Mouse (Mus musculus) small intestine, adult 2 months (tissue): Measurements from ENCODE around the gene Olfr1423. TPM values are rescaled to one million over a fixed set of nuclear protein-coding genes. Genes with fewer than 3 reads are reported as not detected.
"Not testable (repeated sequence)": the region's sequence is repeated elsewhere in the genome, so short reads cannot be mapped to it uniquely, and the experiment has no call there.

Experiments used
- H3K27ac ChIP-seq: fragments of 200-500 bp; 2 replicates; pipeline ENCODE4 v1.5.1; 2012; ENCODE audit warnings: low read depth, low read length, control low read depth, inconsistent platforms; ENCODE audit not compliant: insufficient read depth
- H3K27me3 ChIP-seq: fragments of 200-500 bp; 2 replicates; pipeline ENCODE4 v1.6.1; 2012; ENCODE audit warnings: mild to moderate bottlenecking, moderate library complexity, low read length, inconsistent platforms; ENCODE audit not compliant: control insufficient read depth, insufficient read depth
- H3K36me3 ChIP-seq: fragments of 200-500 bp; 2 replicates; pipeline ENCODE4 v1.6.1; 2012; ENCODE audit warnings: mild to moderate bottlenecking, low read length, control low read depth, inconsistent platforms; ENCODE audit not compliant: control insufficient read depth, insufficient read depth
- H3K4me1 ChIP-seq: fragments of 200-500 bp; 2 replicates; pipeline ENCODE4 v1.6.1; 2012; ENCODE audit warnings: low read length, inconsistent platforms, mixed read lengths; ENCODE audit not compliant: control insufficient read depth, insufficient read depth, insufficient read length
- H3K4me3 ChIP-seq: fragments of 200-500 bp; 2 replicates; pipeline ENCODE4 v1.5.1; 2012; ENCODE audit warnings: low read depth, mild to moderate bottlenecking, control low read depth, inconsistent platforms, low read length, moderate library complexity
- CTCF ChIP-seq: fragments of 200-500 bp; IDR thresholded peaks from 2 replicates; pipeline ENCODE4 v1.5.1; 2012; ENCODE audit warnings: low read depth, mild to moderate bottlenecking, control low read depth, inconsistent platforms, low read length, moderate library complexity, mixed read lengths; ENCODE audit not compliant: insufficient replicate concordance, insufficient read length; ENCODE audit errors: extremely low read depth
- POLR2A ChIP-seq: fragments of 200-500 bp; IDR thresholded peaks from 2 replicates; pipeline ENCODE4 v1.6.1; 2012; ENCODE audit warnings: low read depth, mild to moderate bottlenecking, control low read depth, inconsistent platforms, low read length, moderate library complexity
- WGBS: fragments of 180-500 bp; shearing (Covaris S2); methylation state at CpG from one replicate; pipeline ENCODE4 v1.1.7; 2018; 5-methylcytosine and 5-hydroxymethylcytosine counted together
- polyA plus RNA-seq: library from polyadenylated mRNA; depleted of rRNA; stranded (reverse); fragments of >200 nt; gene quantifications from 2 replicates; pipeline ENCODE4 v1.2.3, GENCODE M21; 2012; rRNA removed

The Olfr1423 gene
- not detected in 2 replicates for polyA plus RNA-seq

DNA sequence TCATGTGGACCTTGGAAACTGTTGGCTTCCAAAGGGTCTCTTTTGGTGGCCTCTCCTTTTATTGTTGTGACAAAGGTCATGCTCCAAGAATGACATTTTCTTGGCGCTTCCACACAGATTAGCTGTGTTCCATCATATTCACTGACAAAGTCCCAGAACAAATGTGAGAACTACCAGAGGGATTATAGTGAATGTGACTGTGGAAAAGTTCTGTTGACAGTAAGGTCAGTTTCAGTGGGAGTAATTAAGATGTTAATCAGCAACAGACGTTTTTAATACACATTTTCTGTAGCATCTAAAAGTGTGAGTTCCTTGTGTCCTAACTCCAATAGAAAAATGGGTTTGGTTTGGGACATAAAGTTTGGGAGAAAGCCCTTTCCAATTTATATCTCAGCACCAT is at the start of gene Olfr1423:
Gene Olfr1423, minus strand, starts transcription at position 101 of the 400 bp plus-strand sequence.
- 40% methylated on average over 2 of the region's 2 CpGs for WGBS
- H3K27me3 ChIP-seq, result no peaks in the 10 kb centered on the region; the same call in 1 of the 2 replicates
- no peak within 1 kb of the TSS for H3K27ac ChIP-seq
- no peak within 1 kb of the TSS for H3K4me3 ChIP-seq
- peaks cover 2% of the 10 kb centered on the region; the same call in 1 of the 2 replicates for H3K4me1 ChIP-seq
- TF ChIP-seq POLR2A (no peak), CTCF (no peak)
- H3K36me3 ChIP-seq, result no peaks in the 10 kb centered on the region

DNA sequence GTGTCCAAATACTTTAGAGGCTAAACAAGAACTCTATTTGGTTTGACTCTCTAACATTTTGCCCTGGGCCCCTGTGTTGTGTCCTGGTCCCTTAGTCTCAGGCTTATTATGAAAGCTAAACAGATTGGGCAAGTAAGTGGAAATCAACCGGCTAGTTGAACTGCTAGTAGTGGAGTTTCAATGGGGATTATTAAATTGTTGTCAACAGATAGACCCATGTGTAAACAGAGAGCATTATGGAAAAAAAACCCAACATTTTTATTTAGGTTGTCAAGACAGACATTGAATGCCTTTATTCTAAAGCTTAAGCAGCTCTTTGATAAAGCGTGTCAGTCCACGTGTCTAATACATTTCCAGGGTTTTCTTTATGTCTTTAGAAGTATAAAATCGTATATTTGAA is 36.5 kb upstream of the Olfr1423 start, which contains the start of gene Olfr1425:
Gene Olfr1425, minus strand, starts transcription at position 101 of the 400 bp plus-strand sequence.
- H3K36me3 ChIP-seq, H3K27ac ChIP-seq, H3K4me3 ChIP-seq, H3K27me3 ChIP-seq, H3K4me1 ChIP-seq: not testable (repeated sequence)
- WGBS, result 83% methylated on average over 4 of the region's 4 CpGs

DNA sequence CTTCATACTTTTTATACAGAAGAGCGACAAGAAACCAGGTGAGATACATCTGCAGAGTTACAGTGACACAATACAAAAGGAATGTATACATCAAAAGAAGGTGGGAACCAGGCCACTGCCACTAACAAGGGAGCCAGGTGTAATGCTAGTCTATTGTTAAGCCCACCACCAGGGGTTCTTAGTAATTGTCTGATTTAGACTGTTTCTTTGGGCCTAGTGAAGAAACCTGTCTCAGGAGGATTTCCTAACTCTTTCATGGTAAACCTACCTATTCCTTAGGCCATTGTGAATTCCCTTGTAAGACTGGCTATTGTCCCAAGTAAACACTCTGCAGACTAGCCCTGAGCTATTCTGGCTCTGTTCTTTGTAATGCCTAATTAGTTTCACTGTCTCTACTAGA is 28.4 kb upstream of the Olfr1423 start:
- 79% methylated on average over 1 of the region's 1 CpGs for WGBS
- H3K27me3 ChIP-seq, H3K27ac ChIP-seq, H3K4me1 ChIP-seq, H3K36me3 ChIP-seq, H3K4me3 ChIP-seq: not testable (repeated sequence)

DNA sequence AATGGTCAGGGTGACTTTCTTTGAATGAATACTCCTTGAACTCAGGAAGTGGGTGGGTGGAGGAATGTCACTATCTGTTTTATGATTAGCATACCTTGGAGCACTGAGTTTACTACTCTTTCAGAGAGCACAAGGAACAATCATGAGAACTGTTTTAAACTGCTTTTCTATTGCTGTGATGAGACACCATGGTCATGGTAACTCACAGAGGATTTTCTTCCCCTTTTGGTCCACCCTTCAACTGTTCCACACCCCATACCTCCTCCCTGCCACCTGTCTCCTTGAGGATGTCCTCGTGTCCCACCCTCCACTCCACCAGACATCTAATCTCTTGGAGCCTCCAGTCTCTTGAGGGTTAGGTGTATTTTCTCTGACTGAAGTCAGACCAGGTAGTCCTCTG is 26.7 kb upstream of the Olfr1423 start:
- not testable (repeated sequence) for H3K4me1 ChIP-seq, H3K36me3 ChIP-seq, H3K4me3 ChIP-seq, H3K27me3 ChIP-seq, H3K27ac ChIP-seq
- 61% methylated on average over 1 of the region's 1 CpGs for WGBS

DNA sequence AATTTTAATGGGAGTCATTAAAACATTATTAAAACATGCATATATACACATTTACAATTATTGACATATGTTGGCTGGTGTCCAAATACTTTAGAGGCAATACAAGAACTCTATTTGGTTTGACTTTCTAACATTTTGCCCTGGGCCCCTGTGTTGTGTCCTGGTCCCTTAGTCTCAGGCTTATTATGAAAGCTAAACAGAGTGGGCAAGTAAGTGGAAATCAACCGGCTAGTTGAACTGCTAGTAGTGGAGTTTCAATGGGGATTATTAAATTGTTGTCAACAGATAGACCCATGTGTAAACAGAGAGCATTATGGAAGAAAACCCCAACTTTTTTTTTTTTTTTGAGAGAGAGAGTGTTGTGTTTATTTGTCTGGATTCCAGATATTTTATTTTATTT is 21.5 kb upstream of the Olfr1423 start, which contains the start of gene Olfr1424:
Gene Olfr1424, minus strand, starts transcription at position 101 of the 400 bp plus-strand sequence.
- 87% methylated on average over 1 of the region's 1 CpGs for WGBS
- not testable (repeated sequence) for H3K36me3 ChIP-seq, H3K4me3 ChIP-seq, H3K4me1 ChIP-seq, H3K27me3 ChIP-seq, H3K27ac ChIP-seq

DNA sequence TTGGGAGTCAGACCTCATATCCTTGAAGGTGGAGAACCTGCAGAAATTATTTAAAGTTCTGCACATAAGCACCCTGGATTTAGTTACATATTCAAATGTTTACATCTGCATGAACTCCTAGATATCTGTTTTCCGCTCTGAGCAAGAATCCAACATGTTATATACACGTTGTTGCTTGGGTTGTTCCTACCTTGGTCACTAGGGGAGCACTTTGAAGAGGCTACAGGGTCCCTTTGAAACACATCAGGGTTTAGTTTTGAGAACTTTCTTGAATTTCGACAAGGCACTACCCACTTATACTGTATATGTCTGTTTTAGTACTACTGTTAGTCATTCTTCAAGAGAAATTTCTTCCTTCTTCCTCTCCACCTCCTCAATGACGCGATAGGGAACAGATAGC is 2.0 kb upstream of the Olfr1423 start:
- no peak overlapping the region for H3K27ac ChIP-seq
- H3K4me3 ChIP-seq, result no peak overlapping the region
- 91% methylated on average over 5 of the region's 5 CpGs for WGBS
- no peaks in the 10 kb centered on the region; the same call in 1 of the 2 replicates for H3K27me3 ChIP-seq
- TF ChIP-seq POLR2A (no peak), CTCF (no peak)
- H3K36me3 ChIP-seq, result no peaks in the 10 kb centered on the region
- H3K4me1 ChIP-seq, result no peaks in the 10 kb centered on the region

DNA sequence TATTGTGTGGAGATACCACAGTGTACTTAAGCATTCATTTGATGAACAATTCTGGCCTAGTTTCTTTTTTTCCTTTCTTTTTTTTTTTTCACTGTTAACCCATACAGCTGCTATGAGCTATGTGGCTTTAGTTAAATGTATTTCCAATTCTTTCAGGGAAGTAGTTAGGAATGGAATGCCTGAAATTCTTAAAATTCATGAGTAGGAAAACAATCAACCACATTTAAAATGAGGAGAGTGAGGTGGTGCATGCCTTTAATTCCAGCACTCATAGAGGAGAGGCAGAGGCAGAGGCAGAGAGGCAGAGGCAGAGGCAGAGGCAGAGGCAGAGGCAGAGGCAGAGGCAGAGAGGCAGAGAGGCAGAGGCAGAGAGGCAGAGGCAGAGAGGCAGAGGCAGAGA is 3.4 kb downstream of the Olfr1423 start:
- no peak overlapping the region for H3K4me3 ChIP-seq
- TF ChIP-seq POLR2A (no peak), CTCF (no peak)
- no peaks in the 10 kb centered on the region for H3K36me3 ChIP-seq
- no peak overlapping the region for H3K27ac ChIP-seq
- H3K4me1 ChIP-seq, result peaks cover 6% of the 10 kb centered on the region
- no peaks in the 10 kb centered on the region for H3K27me3 ChIP-seq

DNA sequence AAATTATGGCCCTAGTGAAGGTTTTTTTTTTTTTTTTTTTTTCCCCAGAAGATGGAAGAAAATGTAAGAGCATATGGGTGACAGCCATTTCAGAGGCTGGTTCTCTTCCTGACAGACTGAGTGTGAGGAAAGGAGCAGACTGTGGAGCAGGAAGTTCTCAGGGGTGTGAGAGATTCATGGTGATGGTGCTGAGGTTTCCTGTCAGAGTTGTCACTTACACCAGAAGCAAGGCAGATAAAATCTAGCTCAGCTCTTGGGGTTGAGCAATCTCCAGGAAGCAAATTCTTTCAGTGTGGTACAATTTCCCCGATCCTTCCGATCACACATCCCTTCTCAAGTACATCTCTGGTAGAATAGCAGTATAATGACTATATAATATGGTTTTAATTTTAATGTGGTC is 14.5 kb downstream of the Olfr1423 start:
- Histone ChIP-seq H3K4me1 (no peaks in the 10 kb centered on the region), H3K27me3 (no peaks in the 10 kb centered on the region), H3K36me3 (no peaks in the 10 kb centered on the region), H3K4me3 (no peak overlapping the region), H3K27ac (no peak overlapping the region)
- 66% methylated on average over 2 of the region's 2 CpGs for WGBS
- TF ChIP-seq CTCF (no peak), POLR2A (no peak)
